Mouse (Mus musculus) natural killer cell, adult 2 months (primary cell): ENCODE results near the gene Dnajc8.
A peak's percentile ranks its signal among the peaks of the same experiment; 100 is the strongest.
"Not testable (repeated sequence)": the region's sequence is repeated elsewhere in the genome, so short reads cannot be mapped to it uniquely, and the experiment has no call there.

Source experiments
- DNase-seq, 2 experiments: peaks; one replicate each; pipeline ENCODE4 v3.0.0; 2022; ENCODE audit warnings: low spot score in 2 of 2

Gene Dnajc8

GRCm38 (mm10) chr4:132567361-132567779, 32.0 kb downstream of the Dnajc8 start:
- no peak for DNase-seq

- no peak for DNase-seq
Observed at GRCm38 (mm10) chr4:132569115-132569514, 33.8 kb downstream of the Dnajc8 start.

GRCm38 (mm10) chr4:132571190-132571589, 35.8 kb downstream of the Dnajc8 start:
- DNase-seq, result no peak

GRCm38 (mm10) chr4:132573327-132573726, 38.0 kb downstream of the Dnajc8 start:
- peak in 1 of 2 experiments; percentile 34 for DNase-seq

- DNase-seq, result no peak
Observed at GRCm38 (mm10) chr4:132574809-132575347, 39.5 kb downstream of the Dnajc8 start.

GRCm38 (mm10) chr4:132583781-132584180, 48.4 kb downstream of the Dnajc8 start:
- peak in 1 of 2 experiments; percentile 48 for DNase-seq

- DNase-seq, result no peak
Observed at GRCm38 (mm10) chr4:132584975-132585374, 49.6 kb downstream of the Dnajc8 start.

GRCm38 (mm10) chr4:132586282-132586681, 50.9 kb downstream of the Dnajc8 start:
- DNase-seq, result no peak

- peak; percentile 51 to 66 for DNase-seq
Observed at GRCm38 (mm10) chr4:132588512-132588911, 53.2 kb downstream of the Dnajc8 start.

- no peak for DNase-seq
Observed at GRCm38 (mm10) chr4:132590642-132591041, 55.3 kb downstream of the Dnajc8 start.

GRCm38 (mm10) chr4:132592958-132593357, 57.6 kb downstream of the Dnajc8 start:
- peak; percentile 21 to 85 for DNase-seq

GRCm38 (mm10) chr4:132594191-132594590, 58.8 kb downstream of the Dnajc8 start:
- DNase-seq, result no peak

- DNase-seq, result no peak
Observed at GRCm38 (mm10) chr4:132598861-132599260, 63.5 kb downstream of the Dnajc8 start.

GRCm38 (mm10) chr4:132599764-132600163, 64.4 kb downstream of the Dnajc8 start:
- DNase-seq, result no peak

GRCm38 (mm10) chr4:132600465-132600864, 65.1 kb downstream of the Dnajc8 start:
- no peak for DNase-seq

- DNase-seq, result not testable (repeated sequence)
Observed at GRCm38 (mm10) chr4:132601242-132601641, 65.9 kb downstream of the Dnajc8 start.
